Mouse (Mus musculus) midbrain, embryonic 11.5 days (tissue): ENCODE results near the gene Gpr179. TPM values are rescaled to one million over a fixed set of nuclear protein-coding genes. Genes with fewer than 3 reads are reported as not detected.

Experiments used
- ATAC-seq: fragments of 200-750 bp; cut with Nextera tagmentation; 2 replicates; pipeline ENCODE4 v1.8.0; 2017; ENCODE audit warnings: moderate TSS enrichment, moderate library complexity; ENCODE audit not compliant: low FRiP score
- DNase-seq: peaks from one replicate; pipeline ENCODE4 v3.0.0; 2015; ENCODE audit warnings: low spot score; ENCODE audit errors: missing footprints
- H3K27ac ChIP-seq: fragments of 300-500 bp; sonication (generic); 2 replicates; pipeline ENCODE4 v1.5.1; 2014; ENCODE audit warnings: low read depth, low read length
- H3K27me3 ChIP-seq: fragments of 300-500 bp; sonication (generic); 2 replicates; pipeline ENCODE4 v1.6.1; 2014; ENCODE audit warnings: mild to moderate bottlenecking, low read length, moderate library complexity, mixed read lengths; ENCODE audit not compliant: control insufficient read depth, insufficient read depth
- H3K36me3 ChIP-seq: fragments of 300-500 bp; sonication (generic); 2 replicates; pipeline ENCODE4 v1.6.1; 2014; ENCODE audit warnings: mild to moderate bottlenecking, low read length, moderate library complexity, mixed read lengths; ENCODE audit not compliant: control insufficient read depth, insufficient read depth
- H3K4me1 ChIP-seq: fragments of 300-500 bp; sonication (generic); 2 replicates; pipeline ENCODE4 v1.6.1; 2014; ENCODE audit warnings: low read length; ENCODE audit not compliant: control insufficient read depth, insufficient read depth
- H3K4me2 ChIP-seq: fragments of 300-500 bp; sonication (generic); 2 replicates; pipeline ENCODE4 v1.6.1; 2014; ENCODE audit warnings: mild to moderate bottlenecking, moderate library complexity
- H3K4me3 ChIP-seq: fragments of 300-500 bp; sonication (generic); 2 replicates; pipeline ENCODE4 v1.5.1; 2014; ENCODE audit warnings: low read depth, low read length
- H3K9ac ChIP-seq: fragments of 300-500 bp; sonication (generic); 2 replicates; pipeline ENCODE4 v1.6.1; 2014; ENCODE audit warnings: low read length
- H3K9me3 ChIP-seq: fragments of 300-500 bp; sonication (generic); 2 replicates; pipeline ENCODE4 v1.6.1; 2016; ENCODE audit warnings: low read length; ENCODE audit not compliant: control insufficient read depth
- WGBS: fragments of 180-500 bp; shearing (Covaris S2); extraction: QIAGEN DNeasy Blood & Tissue Kit; methylation state at CpG from one replicate; pipeline ENCODE4 v1.1.7; 2014; 5-methylcytosine and 5-hydroxymethylcytosine counted together
- polyA plus RNA-seq: library from polyadenylated mRNA; unstranded; fragments of >200 nt; fragmentation: Nextera tagmentation; extraction: Ambion mirVana; gene quantifications from 2 replicates; pipeline ENCODE4 v1.2.1, GENCODE M21; 2014

Gene Gpr179
- 0.03 TPM in 1 of 2 replicates, not detected in the other for polyA plus RNA-seq

GRCm38 (mm10) chr11:97352027-97352684, at the start of gene Gpr179:
Gpr179 (minus strand) TSS chr11:97352077.
- Histone ChIP-seq H3K4me1 (peaks cover 5% of the 10 kb centered on the region), H3K4me2 (no peak within 1 kb of the TSS), H3K9me3 (no peaks in the 10 kb centered on the region), H3K9ac (no peak within 1 kb of the TSS), H3K27me3 (no peaks in the 10 kb centered on the region), H3K36me3 (no peaks in the 10 kb centered on the region), H3K4me3 (no peak within 1 kb of the TSS), H3K27ac (no peak within 1 kb of the TSS)
- ATAC-seq (no peak), DNase-seq (no peak)
- 65% methylated on average over 3 of the region's 3 CpGs for WGBS

- H3K27ac ChIP-seq: no peak overlapping the region
- H3K4me1 ChIP-seq: peaks cover 18% of the 10 kb centered on the region
- H3K27me3 ChIP-seq: peaks cover 4% of the 10 kb centered on the region; the same call in 1 of the 2 replicates
- H3K9ac ChIP-seq: no peak overlapping the region
- DNase-seq (peak; percentile 87), ATAC-seq (no peak)
- H3K4me3 ChIP-seq: no peak overlapping the region
- H3K36me3 ChIP-seq: no peaks in the 10 kb centered on the region
- H3K4me2 ChIP-seq: no peak overlapping the region
- WGBS: 16% methylated on average over 6 of the region's 6 CpGs
- H3K9me3 ChIP-seq: no peaks in the 10 kb centered on the region
Observed at GRCm38 (mm10) chr11:97401082-97401481, 49.2 kb upstream of the Gpr179 start.

- Histone ChIP-seq H3K36me3 (no peaks in the 10 kb centered on the region), H3K27ac (no peak overlapping the region), H3K9me3 (no peaks in the 10 kb centered on the region), H3K27me3 (no peaks in the 10 kb centered on the region), H3K4me2 (peak overlapping the region; percentile 51), H3K4me3 (peak overlapping the region; percentile 17; the same call in 1 of the 2 replicates), H3K4me1 (peaks cover 14% of the 10 kb centered on the region), H3K9ac (no peak overlapping the region)
- peak; percentile 58 for ATAC-seq
- 5% methylated on average over 23 of the region's 23 CpGs for WGBS
- DNase-seq: peak; percentile 96
Observed at GRCm38 (mm10) chr11:97399958-97400710, 48.3 kb upstream of the Gpr179 start.

GRCm38 (mm10) chr11:97398506-97398905, 46.6 kb upstream of the Gpr179 start:
- 80% methylated on average over 2 of the region's 2 CpGs for WGBS
- DNase-seq (no peak), ATAC-seq (no peak)
- H3K4me1 ChIP-seq: peaks cover 4% of the 10 kb centered on the region; the same call in 1 of the 2 replicates
- H3K36me3 ChIP-seq: peaks cover 1% of the 10 kb centered on the region; the same call in 1 of the 2 replicates
- H3K9ac ChIP-seq: no peak overlapping the region
- H3K4me2 ChIP-seq: no peak overlapping the region
- no peak overlapping the region for H3K4me3 ChIP-seq
- no peaks in the 10 kb centered on the region for H3K9me3 ChIP-seq
- no peaks in the 10 kb centered on the region for H3K27me3 ChIP-seq
- no peak overlapping the region for H3K27ac ChIP-seq

GRCm38 (mm10) chr11:97394146-97394545, 42.3 kb upstream of the Gpr179 start:
- Histone ChIP-seq H3K9me3 (no peaks in the 10 kb centered on the region), H3K36me3 (peaks cover 11% of the 10 kb centered on the region; the same call in 1 of the 2 replicates), H3K27ac (no peak overlapping the region), H3K4me3 (no peak overlapping the region), H3K4me2 (no peak overlapping the region), H3K9ac (no peak overlapping the region), H3K4me1 (no peaks in the 10 kb centered on the region), H3K27me3 (no peaks in the 10 kb centered on the region)
- WGBS: 85% methylated on average over 11 of the region's 11 CpGs
- ATAC-seq: no peak
- peak; percentile 59 for DNase-seq

GRCm38 (mm10) chr11:97393658-97394057, 41.8 kb upstream of the Gpr179 start:
- H3K4me2 ChIP-seq: no peak overlapping the region
- no peaks in the 10 kb centered on the region for H3K4me1 ChIP-seq
- no peak overlapping the region for H3K27ac ChIP-seq
- no peak overlapping the region for H3K4me3 ChIP-seq
- 73% methylated on average over 11 of the region's 11 CpGs for WGBS
- DNase-seq (no peak), ATAC-seq (no peak)
- no peaks in the 10 kb centered on the region for H3K27me3 ChIP-seq
- H3K36me3 ChIP-seq: peaks cover 11% of the 10 kb centered on the region; the same call in 1 of the 2 replicates
- no peaks in the 10 kb centered on the region for H3K9me3 ChIP-seq
- no peak overlapping the region for H3K9ac ChIP-seq

GRCm38 (mm10) chr11:97389127-97389526, 37.2 kb upstream of the Gpr179 start:
- Histone ChIP-seq H3K9ac (no peak overlapping the region), H3K4me1 (no peaks in the 10 kb centered on the region), H3K36me3 (peaks cover 11% of the 10 kb centered on the region; the same call in 1 of the 2 replicates), H3K4me2 (no peak overlapping the region), H3K27me3 (no peaks in the 10 kb centered on the region), H3K9me3 (no peaks in the 10 kb centered on the region), H3K27ac (no peak overlapping the region), H3K4me3 (no peak overlapping the region)
- 86% methylated on average over 8 of the region's 8 CpGs for WGBS
- DNase-seq (no peak), ATAC-seq (no peak)

GRCm38 (mm10) chr11:97387811-97388210, 35.9 kb upstream of the Gpr179 start:
- ATAC-seq (no peak), DNase-seq (peak; percentile 77)
- Histone ChIP-seq H3K9ac (no peak overlapping the region), H3K4me3 (no peak overlapping the region), H3K27ac (no peak overlapping the region), H3K9me3 (no peaks in the 10 kb centered on the region), H3K27me3 (no peaks in the 10 kb centered on the region), H3K36me3 (peaks cover 12% of the 10 kb centered on the region; the same call in 1 of the 2 replicates), H3K4me2 (no peak overlapping the region), H3K4me1 (no peaks in the 10 kb centered on the region)
- WGBS: 89% methylated on average over 2 of the region's 2 CpGs

- ATAC-seq (no peak), DNase-seq (no peak)
- no peaks in the 10 kb centered on the region for H3K9me3 ChIP-seq
- H3K9ac ChIP-seq: no peak overlapping the region
- peaks cover 7% of the 10 kb centered on the region; the same call in 1 of the 2 replicates for H3K36me3 ChIP-seq
- no peak overlapping the region for H3K4me2 ChIP-seq
- no peak overlapping the region for H3K27ac ChIP-seq
- no peaks in the 10 kb centered on the region for H3K4me1 ChIP-seq
- H3K27me3 ChIP-seq: no peaks in the 10 kb centered on the region
- no peak overlapping the region for H3K4me3 ChIP-seq
- 73% methylated on average over 2 of the region's 2 CpGs for WGBS
Observed at GRCm38 (mm10) chr11:97383764-97384163, 31.9 kb upstream of the Gpr179 start.
